Mouse (Mus musculus) gastrocnemius, postnatal 14 days (tissue): ENCODE results near the gene Ccdc121. TPM values are rescaled to one million over a fixed set of nuclear protein-coding genes. Genes with fewer than 3 reads are reported as not detected.
A peak's percentile ranks its signal among the peaks of the same experiment; 100 is the strongest.

Source experiments
- DNase-seq: peaks from one replicate; pipeline ENCODE4 v3.0.0; 2021; ENCODE audit warnings: mixed read lengths
- intact Hi-C: fragments of 180-260 bp; cut with DNase I; formaldehyde crosslinking; loops from one replicate; pipeline ENCODE4 v1.15.1; 2025; ENCODE audit warnings: low total_unique reads
- long read RNA-seq, 2 experiments: library from polyadenylated mRNA; stranded (forward); transcript quantifications; one replicate each; pipeline ENCODE4 v2.0.0; 2021
- total RNA-seq, 2 experiments: library from RNA; stranded (reverse); gene quantifications; 2 replicates each; pipeline ENCODE4 v1.2.3; 2021

Ccdc121 gene
- total RNA-seq = not detected
- long read RNA-seq, experiment 1 = 0 reads
- long read RNA-seq, experiment 2 = 0 reads

DNA sequence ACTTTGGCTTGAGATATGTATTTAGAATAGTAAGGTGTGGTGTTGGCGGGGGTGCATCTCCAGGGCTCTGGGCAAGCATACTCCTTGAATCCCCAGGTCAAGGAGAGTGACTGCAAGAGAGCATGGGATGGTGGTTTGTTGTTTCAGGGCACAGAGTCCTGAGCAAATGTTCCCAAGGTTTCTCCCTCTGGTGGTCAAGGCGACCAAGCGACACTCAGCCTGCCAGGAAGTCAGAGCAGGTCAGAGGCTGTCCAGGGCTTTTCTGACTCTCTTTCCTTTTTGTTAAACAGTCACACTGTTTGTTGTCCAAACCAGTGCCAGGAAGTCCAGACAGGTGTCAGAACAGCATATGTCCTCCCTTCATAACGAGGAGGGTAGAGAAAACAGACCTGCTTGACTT lies at the start of gene Ccdc121:
TSS of gene Ccdc121 (minus strand) at position 145 of the 400 bp plus-strand sequence.
- intact Hi-C loops = no loop called here
- DNase-seq = no peak

DNA sequence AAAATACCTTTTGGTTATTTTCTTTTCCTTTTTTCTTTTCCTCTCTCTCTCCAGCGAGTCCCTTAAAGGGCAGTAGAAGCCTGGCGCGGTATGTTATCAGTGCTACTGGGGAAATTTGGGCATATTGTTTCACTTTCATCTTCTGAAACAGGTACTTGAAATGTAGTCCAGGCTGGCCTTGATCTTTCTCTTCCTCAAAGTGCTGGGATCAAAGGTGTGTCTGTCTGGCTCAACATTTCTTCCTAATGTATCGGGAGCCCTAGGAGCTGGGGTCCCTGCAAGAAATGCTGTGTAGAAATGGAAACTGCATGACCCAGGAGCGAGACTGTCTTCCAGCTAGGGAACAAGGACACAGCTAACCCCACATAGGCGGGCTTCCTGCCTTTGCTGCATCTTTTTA lies 49.1 kb upstream of the Ccdc121 start:
- no peak for DNase-seq
- intact Hi-C loops = no loop called here

DNA sequence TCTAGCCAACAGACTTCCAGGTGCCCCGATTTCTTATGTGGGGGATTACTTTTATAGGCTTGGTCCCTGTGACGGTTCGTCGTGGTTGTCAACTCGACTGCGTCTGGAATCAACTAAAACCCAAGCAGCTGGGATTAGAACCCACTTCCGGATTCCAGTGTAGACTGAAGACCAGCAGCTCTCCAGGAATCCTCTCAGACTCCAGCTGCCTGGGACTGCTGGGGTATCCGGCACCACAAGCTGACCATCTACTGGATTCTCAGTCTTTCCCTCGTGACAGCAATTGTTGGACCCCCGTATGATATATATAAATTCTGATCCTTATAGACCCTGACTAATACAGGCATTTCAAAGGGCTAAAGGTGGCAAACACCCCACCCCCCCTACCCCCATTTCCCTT lies 48.4 kb upstream of the Ccdc121 start:
- no peak for DNase-seq
- intact Hi-C loops = no loop called here

DNA sequence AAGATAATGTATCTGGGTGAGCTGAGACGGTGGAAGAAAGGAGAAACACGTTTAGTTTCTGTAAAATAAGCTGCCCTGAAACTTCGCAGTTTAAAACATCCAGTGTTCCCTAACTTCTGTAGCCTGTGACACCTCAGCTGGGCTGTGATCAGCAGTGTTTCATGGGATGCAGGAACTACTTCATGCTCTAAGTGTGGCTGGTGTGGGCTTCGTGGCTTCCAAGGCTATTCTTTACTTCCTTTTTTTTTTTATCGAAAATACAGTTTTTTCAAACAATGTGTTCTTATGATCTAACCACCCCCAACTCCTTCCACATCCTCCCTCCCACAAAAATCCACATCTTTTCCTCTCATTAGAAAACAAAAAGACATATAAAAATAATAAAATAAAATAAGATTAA lies 44.2 kb upstream of the Ccdc121 start:
- no peak for DNase-seq
- intact Hi-C loops = no loop called here

DNA sequence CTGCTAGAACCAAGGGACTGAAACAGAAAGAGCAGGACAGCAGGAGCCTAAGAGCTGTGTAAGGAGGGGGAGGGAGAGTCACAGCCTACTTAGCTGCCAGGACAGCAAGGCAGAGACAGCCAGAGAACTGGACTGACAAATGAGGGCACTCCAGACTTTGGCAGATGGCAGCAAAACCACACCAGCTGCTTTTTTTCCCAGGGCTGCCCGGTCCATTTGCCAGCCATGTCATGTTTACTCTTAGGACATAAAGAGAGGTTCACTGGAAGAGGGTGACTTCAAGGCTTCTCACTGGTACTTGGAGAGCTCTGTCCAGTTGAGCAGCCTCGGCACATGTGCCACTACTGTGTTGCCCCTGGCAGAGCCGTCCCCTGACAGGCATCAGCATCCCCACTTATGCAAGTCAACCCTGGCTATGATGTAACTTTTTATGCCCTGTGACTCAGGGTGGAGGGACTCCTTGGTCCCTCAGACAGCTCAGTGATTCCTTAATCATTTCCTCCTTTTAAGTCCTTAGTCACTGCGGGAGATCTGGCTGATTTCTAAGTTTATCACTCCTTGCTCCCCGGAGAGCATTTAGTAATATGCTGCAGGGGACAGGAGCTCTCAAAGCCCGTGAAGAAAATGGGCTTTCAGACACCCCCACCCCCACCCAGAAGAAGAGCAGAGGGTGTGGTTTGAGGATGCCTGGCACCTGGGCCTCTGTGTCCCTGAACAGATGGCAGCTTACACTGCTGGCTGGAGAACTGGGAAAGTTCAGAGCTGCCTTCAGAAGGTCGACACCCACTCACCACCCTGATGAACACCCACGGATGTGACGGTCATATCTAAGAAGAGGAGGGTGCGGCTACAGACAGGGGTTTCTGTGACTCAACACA lies 41.5 kb upstream of the Ccdc121 start:
- intact Hi-C loops = no loop called here
- no peak for DNase-seq

DNA sequence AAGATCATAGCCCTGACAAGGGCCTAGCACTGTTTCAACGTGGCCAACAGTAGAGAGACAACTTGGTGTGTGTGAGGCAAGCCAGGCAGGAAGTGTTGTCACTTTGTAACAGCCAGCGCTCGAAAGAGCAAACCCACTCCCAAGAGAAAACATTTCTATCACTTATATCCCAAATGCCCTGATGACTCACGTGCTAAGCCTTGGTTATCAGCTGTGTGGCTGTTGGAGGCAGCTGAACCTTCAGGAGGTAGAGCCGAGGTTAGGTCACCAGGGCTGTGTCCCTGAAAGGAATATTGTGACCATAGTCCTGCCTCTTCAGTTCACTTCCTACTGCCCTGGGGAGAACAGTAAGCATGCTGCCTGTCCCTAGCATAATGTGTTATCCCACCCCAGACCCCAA lies 39.6 kb upstream of the Ccdc121 start:
- intact Hi-C loops = no loop called here
- no peak for DNase-seq

DNA sequence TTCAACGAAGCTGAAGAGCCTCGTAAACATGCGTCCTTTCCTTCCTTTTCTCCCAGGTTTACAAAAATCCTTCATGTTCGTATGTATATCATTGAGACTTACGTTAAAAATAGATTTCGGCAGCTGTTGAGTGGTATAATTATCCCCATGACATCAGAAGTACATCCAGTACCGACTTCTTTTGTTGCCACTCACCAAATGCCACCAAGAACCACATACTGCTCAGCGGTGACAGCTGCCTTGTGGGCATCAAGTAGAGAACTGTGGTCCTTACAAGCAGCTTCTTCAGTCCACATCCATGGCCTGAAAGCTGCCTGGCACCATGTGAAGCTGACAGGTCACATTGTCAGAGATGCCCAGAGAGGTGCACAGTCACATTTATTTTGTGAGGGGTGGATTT lies 38.7 kb upstream of the Ccdc121 start:
- DNase-seq = no peak
- intact Hi-C loops = loop anchor here (5.0 to 10.0 kb wide), 2 partner anchors 173 to 275 kb away; no protein-coding TSS in a partner anchor

DNA sequence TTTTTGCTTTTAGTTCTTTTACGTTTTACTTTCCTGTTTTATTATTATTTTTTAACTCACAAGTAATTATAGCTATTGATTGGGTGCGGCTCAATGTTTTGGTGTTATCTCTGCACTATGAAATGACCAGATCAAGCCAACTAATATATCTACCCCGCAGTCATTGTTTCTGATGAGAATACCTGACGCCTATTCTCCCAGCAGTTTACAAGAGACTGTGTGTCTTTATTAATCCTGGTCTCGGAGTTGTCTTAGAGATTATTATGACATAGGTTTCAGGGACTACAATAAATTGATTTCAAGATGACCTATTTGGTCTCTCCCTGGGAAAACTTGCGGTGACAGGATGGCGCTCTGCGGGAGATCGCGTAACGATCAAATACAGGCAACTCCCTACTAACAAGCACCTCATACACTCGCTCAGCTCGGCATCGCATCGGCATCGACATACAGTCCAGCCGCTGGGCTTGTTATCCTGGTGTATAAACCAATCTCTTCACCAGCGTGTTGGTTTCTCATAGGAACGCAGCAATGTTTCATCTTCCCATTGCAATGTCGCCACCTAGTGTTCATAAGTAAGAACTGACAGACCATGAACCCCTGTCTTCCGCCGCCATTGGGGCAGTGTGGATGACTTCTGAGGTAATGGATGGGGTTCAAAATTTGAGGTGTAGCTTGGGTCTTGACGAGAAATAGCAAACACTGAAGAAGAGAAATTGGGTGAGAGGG lies 34.0 kb upstream of the Ccdc121 start:
- DNase-seq = peak; percentile 40
- intact Hi-C loops = loop anchor here (2.0 to 10.0 kb wide), 3 partner anchors 80 to 270 kb away; no protein-coding TSS in a partner anchor

DNA sequence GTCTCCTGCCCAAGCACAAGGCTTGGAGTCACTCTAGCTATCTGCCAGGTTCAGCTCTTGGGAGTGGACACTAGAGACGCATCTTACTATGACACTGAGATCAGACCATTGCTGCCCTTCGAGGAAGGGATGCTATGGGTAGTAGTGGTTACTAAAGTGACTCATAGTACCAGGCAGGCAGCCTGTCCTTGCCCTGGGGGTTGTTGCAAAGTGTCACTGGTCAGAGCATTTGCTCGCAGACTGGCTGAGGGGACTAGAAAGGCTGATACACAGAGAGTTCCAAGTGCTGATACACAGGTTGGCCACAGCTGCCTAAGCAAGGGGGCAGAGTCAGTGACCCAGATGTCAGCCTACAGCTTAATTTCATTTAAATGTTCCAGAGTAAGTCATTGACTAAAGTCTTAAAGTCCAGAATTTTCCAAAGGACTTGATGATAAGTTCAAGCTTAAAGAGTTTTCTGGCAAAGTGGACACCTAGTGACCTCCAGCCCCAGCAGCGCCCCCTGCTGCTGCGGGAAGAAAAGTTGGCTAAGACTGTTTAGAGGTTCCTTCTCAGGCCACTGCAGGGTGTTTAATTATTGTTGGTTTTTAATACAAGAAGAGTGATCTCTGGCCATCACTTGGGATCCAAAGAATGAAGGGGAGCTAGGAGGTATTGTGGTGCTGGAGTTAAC lies 32.6 kb upstream of the Ccdc121 start:
- intact Hi-C loops = loop anchor here (2.0 to 10.0 kb wide), 2 partner anchors 79 to 269 kb away; no protein-coding TSS in a partner anchor
- DNase-seq = peak; percentile 29

DNA sequence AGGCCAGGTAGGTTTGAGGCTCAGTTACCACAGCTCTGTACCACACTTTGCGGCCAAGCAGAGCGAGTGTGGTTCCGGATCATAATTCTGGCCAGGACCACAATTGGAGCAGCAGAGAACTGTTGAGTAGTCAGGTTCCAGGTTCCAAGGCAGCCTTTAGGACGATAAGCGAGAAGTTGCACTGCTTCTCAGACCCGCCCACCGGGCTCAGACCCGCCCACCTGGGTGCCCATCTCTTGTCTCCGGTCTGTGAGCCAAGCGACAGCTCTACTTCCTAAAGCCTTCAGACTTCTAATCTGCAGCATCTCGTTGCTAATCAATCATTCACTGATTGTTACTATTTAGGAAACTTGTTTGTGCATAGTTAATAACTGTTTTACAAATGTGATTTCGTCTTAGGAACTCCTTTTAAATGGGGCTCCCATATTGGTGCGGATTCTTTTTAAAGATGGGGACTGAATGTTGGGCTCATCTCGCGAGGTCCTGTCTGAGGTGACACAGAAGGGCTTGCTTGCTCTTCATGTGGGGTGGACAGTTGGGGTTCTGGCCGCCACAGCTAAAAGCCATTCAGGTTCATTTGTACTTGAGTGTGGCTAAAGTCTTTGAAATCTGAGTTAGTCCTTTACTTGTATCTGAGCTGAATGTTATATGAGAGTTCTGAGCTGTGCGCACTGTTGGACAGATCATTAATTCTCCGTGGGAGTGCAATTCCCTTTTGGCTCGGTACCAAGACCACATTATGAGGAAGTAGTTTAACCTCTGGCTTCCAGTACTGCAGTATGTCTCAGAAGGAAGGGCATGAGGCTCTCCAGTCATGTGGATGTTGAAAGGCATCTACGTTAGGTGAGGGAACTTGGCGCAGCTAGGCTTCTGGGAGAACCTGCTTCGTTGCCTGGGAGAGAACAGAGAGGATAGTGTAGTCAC lies 28.9 kb upstream of the Ccdc121 start:
- intact Hi-C loops = loop anchor here (10.0 kb wide), 1 partner anchor 265 kb away; no protein-coding TSS in a partner anchor
- no peak for DNase-seq

DNA sequence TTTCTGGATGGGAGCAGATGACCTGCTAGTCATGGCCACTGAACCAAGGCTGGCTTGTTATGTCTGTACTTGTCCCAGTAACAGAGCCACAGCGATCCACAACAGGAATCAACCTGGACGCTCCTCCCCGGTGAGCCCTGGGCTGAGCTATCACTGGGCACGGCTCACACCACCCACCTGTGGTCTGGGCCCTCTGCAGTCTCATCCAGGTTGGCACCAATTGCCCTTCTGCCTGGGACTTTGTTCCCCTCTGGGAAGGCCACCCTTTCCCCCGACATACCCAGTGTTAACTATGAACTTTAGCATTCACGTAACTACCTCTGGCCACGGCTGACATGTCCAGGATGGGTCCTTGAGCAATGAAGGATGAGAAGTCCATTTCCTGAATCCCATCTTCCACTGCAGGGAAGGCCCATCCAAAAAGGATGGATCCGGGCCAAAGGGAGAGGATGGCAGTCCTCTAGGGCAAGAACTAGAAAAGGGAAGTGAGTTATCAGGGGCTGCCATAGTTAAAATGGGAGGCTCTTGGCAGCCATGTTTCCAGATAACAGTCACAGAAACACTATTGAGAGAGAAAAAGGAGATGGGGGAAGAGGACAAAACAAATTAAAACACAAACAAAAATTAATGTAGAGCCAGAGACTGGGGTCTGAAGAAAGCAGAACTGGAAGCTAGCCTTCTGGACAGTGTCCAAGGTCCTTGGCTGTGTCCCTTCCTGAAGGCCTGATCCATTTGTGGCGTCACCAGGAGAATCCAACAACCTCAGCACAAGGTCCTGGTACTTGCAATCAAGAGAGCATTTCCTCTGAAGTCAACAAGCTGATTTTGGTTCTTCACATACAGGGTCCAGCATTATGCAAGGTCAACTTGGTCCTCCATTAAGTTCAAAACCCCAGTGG lies 26.6 kb upstream of the Ccdc121 start:
- DNase-seq = no peak
- intact Hi-C loops = no loop called here

DNA sequence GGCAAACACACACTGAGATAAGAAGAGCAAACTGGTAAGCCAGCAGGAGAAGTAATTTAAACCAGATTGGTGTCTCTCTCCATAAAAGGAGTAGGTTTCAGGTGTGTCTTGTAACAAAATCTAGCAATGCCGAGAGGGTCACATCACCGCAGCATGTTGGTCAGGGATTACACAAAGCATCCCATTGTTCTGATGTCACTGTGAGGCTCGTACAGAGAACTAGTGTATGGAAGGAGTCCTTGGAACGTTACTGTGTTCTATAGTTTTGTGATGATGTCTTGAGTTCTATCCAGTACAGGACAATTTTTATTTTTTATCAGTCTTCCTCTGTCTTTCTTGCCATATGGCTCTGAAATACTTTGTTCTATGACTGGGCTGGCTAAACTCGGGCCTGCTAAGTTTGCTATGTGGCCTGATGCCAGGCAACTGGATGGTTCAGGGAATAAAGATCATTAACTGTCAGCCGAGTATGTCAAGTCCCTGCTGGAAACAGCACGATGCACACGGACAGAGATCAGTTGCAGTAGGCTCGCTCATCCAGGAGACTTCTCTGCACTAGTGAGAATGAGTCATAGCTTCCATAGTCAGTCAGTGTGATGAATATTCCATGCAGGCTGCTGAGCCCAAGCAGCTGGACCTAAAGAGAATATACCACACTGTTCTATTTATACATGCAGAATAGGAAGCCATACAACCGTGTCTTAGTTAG lies 24.1 kb upstream of the Ccdc121 start:
- intact Hi-C loops = no loop called here

DNA sequence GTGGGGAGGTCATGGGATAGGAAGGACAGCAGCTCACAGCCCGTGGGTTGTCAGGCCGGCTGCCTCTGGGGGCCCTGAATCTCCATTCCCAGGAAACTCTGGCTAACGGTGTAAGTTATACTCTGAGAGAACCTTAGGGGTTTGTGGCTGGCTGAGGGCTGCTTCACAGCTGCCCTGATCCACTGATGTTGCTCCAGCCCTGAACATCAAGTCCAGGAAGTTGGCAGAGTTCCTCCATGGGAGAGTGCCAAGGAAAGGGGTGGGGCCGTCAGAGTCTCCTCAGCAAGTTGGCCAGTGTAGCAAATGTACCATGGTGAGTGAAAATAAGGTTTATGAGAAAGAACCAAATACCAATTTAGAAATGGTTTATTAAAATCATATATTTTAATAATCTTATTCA lies 18.1 kb upstream of the Ccdc121 start:
- intact Hi-C loops = no loop called here
- peak; percentile 90 for DNase-seq

More for the DNA sequence above, 24.1 kb upstream of the Ccdc121 start:
- DNase-seq = no peak

DNA sequence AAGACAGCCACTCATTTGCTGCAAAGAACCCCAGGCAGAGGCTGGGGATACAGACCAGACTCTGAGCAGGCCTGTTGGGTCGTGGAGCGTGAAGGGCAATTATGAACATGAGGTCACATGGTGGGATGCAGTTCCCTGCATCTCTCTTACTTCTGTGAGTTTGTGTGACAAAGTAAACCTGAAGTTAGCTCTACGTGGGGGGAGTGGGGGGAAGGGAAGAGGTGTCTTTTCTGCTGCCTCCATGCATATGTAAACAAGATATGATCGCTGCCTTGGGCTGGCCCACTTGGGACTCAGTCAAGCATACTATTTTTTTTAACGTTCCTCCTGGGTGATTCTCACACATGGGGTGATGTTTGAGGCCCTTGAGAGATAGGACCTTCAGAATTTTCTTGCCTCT lies 14.7 kb upstream of the Ccdc121 start:
- intact Hi-C loops = no loop called here

DNA sequence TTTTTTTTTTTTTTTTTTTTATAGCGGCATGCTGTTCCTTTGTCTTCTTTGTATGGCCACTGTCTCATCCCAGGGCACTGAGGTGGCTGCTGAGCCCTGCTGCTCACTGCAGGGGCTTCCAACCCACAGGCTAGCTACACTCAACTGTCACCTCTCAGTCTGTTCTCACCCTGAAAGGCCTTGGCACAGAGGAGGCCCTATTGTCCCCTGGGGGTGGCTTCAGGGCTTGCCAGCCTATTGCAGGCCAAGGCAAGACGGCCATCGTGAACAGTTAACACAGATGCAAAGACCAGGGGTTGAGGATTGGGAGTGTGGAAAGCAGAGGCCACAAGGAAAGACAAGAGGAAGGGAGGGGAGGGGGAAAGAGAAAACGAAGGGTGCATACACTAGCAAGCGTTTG lies 12.6 kb upstream of the Ccdc121 start:
- intact Hi-C loops = no loop called here
- DNase-seq = no peak

More for the DNA sequence above, 14.7 kb upstream of the Ccdc121 start:
- no peak for DNase-seq

DNA sequence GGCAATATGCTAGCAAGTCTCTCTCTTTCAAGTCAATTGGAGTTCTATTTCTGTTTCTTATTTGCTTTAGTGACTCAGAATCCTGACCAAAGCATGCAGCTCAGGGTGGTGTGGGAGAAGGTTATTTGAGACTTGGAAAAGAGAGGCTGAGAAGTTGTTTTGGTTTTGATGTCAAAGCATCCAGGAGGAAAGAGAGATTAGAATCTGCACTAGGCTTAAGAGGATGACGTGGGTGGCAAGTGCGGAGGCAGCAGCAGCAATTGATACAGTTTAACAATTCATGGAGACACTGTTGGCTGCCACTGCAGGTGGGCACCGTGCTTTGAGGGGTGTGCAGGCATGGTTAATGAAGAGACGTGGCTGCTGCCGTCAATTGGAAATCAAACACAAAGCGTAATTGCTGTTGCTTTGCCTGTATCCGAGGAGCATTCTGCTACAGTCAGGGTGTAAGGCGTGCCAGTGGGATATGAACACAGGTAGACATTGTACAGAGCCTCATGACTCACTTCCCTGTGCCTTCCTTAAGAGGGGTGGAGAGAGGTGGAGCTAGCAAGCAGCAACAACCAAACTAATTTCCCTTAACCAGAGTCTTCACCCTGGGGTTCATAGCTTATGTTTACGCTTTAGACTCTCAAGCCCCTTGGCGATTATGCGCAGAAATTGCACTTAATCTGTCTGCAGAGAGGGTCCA lies 10.3 kb upstream of the Ccdc121 start:
- intact Hi-C loops = no loop called here
- no peak for DNase-seq

DNA sequence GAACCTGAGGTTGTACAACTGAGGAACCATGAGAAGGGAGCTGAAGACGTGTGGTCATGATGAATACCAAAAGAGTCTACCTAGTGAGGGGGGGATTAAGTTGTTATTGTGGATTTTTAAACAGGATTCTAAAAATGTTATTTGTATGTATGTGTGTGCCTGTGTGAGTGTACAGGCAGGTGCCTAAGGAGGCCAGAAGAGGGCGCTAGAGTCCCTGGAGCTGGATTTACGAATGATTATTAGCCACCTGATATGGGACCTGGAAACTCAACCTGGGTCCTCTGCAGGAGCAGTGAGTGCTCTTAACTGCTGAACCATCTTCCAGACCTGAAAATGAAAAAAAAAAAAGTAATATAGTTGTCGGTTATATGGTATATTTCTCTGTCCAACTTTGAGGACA lies 7.9 kb upstream of the Ccdc121 start:
- intact Hi-C loops = no loop called here
- DNase-seq = no peak
